Mouse (Mus musculus) forebrain, postnatal 0 days (tissue): Measurements from ENCODE around the gene Snx27. TPM values are rescaled to one million over a fixed set of nuclear protein-coding genes. Genes with fewer than 3 reads are reported as not detected.
A peak's percentile ranks its signal among the peaks of the same experiment; 100 is the strongest.

Source experiments
- ATAC-seq: fragments of 200-750 bp; cut with Nextera tagmentation; 2 replicates; pipeline ENCODE4 v1.8.0; 2017; ENCODE audit warnings: mild to moderate bottlenecking, moderate library complexity
- DNase-seq: peaks from one replicate; pipeline ENCODE4 v3.0.0-alpha.2; 2015
- H3K27ac ChIP-seq: fragments of 300-500 bp; sonication (generic); 2 replicates; pipeline ENCODE4 v1.5.1; 2014; ENCODE audit warnings: low read depth, mild to moderate bottlenecking, antibody characterized with exemption, low read length, moderate library complexity, mixed read lengths
- H3K27me3 ChIP-seq: fragments of 300-500 bp; sonication (generic); 2 replicates; pipeline ENCODE4 v1.6.1; 2014; ENCODE audit warnings: mild to moderate bottlenecking, low read length, mixed read lengths; ENCODE audit not compliant: insufficient read depth
- H3K36me3 ChIP-seq: fragments of 300-500 bp; sonication (generic); 2 replicates; pipeline ENCODE4 v1.6.1; 2014; ENCODE audit warnings: mild to moderate bottlenecking, moderate library complexity; ENCODE audit not compliant: insufficient read depth
- H3K4me1 ChIP-seq: fragments of 300-500 bp; sonication (generic); 2 replicates; pipeline ENCODE4 v1.6.1; 2014; ENCODE audit warnings: antibody characterized with exemption; ENCODE audit not compliant: insufficient read depth
- H3K4me2 ChIP-seq: fragments of 300-500 bp; sonication (generic); 2 replicates; pipeline ENCODE4 v1.6.1; 2014; ENCODE audit warnings: low read depth, mild to moderate bottlenecking, moderate library complexity
- H3K4me3 ChIP-seq: fragments of 300-500 bp; sonication (generic); 2 replicates; pipeline ENCODE4 v1.5.1; 2014; ENCODE audit warnings: low read depth, low read length, mixed read lengths
- H3K9ac ChIP-seq: fragments of 300-500 bp; sonication (generic); 2 replicates; pipeline ENCODE4 v1.6.1; 2014; ENCODE audit warnings: mild to moderate bottlenecking
- H3K9me3 ChIP-seq: fragments of 300-500 bp; sonication (generic); 2 replicates; pipeline ENCODE4 v1.6.1; 2016; ENCODE audit warnings: low read length
- CTCF ChIP-seq: sonication (generic); IDR thresholded peaks from 2 replicates; pipeline ENCODE4 v1.5.1; 2016; ENCODE audit warnings: antibody characterized with exemption, control low read depth, low read depth
- WGBS: fragments of 180-500 bp; shearing (Covaris S2); extraction: QIAGEN DNeasy Blood & Tissue Kit; methylation state at CpG from one replicate; pipeline ENCODE4 v1.1.7; 2014; 5-methylcytosine and 5-hydroxymethylcytosine counted together
- polyA plus RNA-seq: library from polyadenylated mRNA; unstranded; fragments of >200 nt; fragmentation: Nextera tagmentation; extraction: Ambion mirVana; gene quantifications from 2 replicates; pipeline ENCODE4 v1.2.1, GENCODE M21; 2015
- total RNA-seq: library from RNA; depleted of rRNA; stranded (reverse); fragments of >200 nt; gene quantifications from 2 replicates; pipeline ENCODE4 v1.2.3, GENCODE M21; 2014; rRNA removed

Gene Snx27
- total and polyA plus RNA-seq, 2 experiments from 2014 or later: 75.2 to 80.0 TPM

GRCm38 (mm10) chr3:94456529-94457000 lies 126.0 kb downstream of the Snx27 start:
- Histone ChIP-seq H3K36me3 (no peaks in the 10 kb centered on the region), H3K9ac (peak overlapping the region; percentile 44), H3K4me1 (no peaks in the 10 kb centered on the region), H3K4me2 (peak overlapping the region; percentile 45), H3K27ac (peak overlapping the region; percentile 64; the same call in 1 of the 2 replicates), H3K27me3 (no peaks in the 10 kb centered on the region), H3K4me3 (peak overlapping the region; percentile 37), H3K9me3 (no peaks in the 10 kb centered on the region)
- TF ChIP-seq CTCF: peak; percentile 90
- DNase-seq: peak; percentile 96
- ATAC-seq: peak; percentile 94
- 1% methylated on average over 12 of the region's 12 CpGs for WGBS

- H3K9me3 ChIP-seq: no peaks in the 10 kb centered on the region
- DNase-seq: no peak
- H3K27ac ChIP-seq: no peak overlapping the region
- H3K27me3 ChIP-seq: no peaks in the 10 kb centered on the region
- no peak overlapping the region for H3K4me2 ChIP-seq
- H3K36me3 ChIP-seq: peaks cover 44% of the 10 kb centered on the region
- H3K9ac ChIP-seq: no peak overlapping the region
- TF ChIP-seq CTCF: no peak
- ATAC-seq: no peak
- H3K4me1 ChIP-seq: no peaks in the 10 kb centered on the region
- H3K4me3 ChIP-seq: no peak overlapping the region
- WGBS: 88% methylated on average over 2 of the region's 2 CpGs
Measured at GRCm38 (mm10) chr3:94449377-94449776, 133.1 kb downstream of the Snx27 start.

Other genes with a start within 250 kb of the Snx27 start
- gene Them5, start 240.6 kb downstream of the Snx27 start, total RNA-seq: not detected in 2 replicates
- gene Them5, start 240.6 kb downstream of the Snx27 start, polyA plus RNA-seq: 0.11 TPM in 1 of 2 replicates, not detected in the other
- gene C2cd4d, start 220.3 kb downstream of the Snx27 start, total RNA-seq: 0.62 and 3.0 TPM in 2 replicates
- gene C2cd4d, start 220.3 kb downstream of the Snx27 start, polyA plus RNA-seq: 1.7 TPM in 2 replicates
- gene Rorc, start 209.9 kb downstream of the Snx27 start, total RNA-seq: 0.29 and 0.46 TPM in 2 replicates
- gene Rorc, start 209.9 kb downstream of the Snx27 start, polyA plus RNA-seq: 0.25 and 0.27 TPM in 2 replicates
- gene Lingo4, start 184.2 kb downstream of the Snx27 start, total RNA-seq: 1.0 TPM in 2 replicates
- gene Lingo4, start 184.2 kb downstream of the Snx27 start, polyA plus RNA-seq: 0.43 and 1.2 TPM in 2 replicates
- gene Tdrkh, start 169.4 kb downstream of the Snx27 start, total RNA-seq: 9.8 and 13.6 TPM in 2 replicates
- 43.8 and 49.2 TPM in 2 replicates for gene Tdrkh, start 169.4 kb downstream of the Snx27 start, polyA plus RNA-seq
- gene Mrpl9, start 139.4 kb downstream of the Snx27 start, total RNA-seq: 66.4 and 71.6 TPM in 2 replicates
- 51.9 and 56.7 TPM in 2 replicates for gene Mrpl9, start 139.4 kb downstream of the Snx27 start, polyA plus RNA-seq
- not detected in 2 replicates for gene Oaz3, start 138.8 kb downstream of the Snx27 start, total RNA-seq
- 0.34 and 0.85 TPM in 2 replicates for gene Oaz3, start 138.8 kb downstream of the Snx27 start, polyA plus RNA-seq
- 223 and 278 TPM in 2 replicates for gene Celf3, start 104.4 kb downstream of the Snx27 start, total RNA-seq
- gene Celf3, start 104.4 kb downstream of the Snx27 start, polyA plus RNA-seq: 247 and 295 TPM in 2 replicates
- gene Riiad1, start 102.4 kb downstream of the Snx27 start, total RNA-seq: 7.3 and 14.2 TPM in 2 replicates
- gene Riiad1, start 102.4 kb downstream of the Snx27 start, polyA plus RNA-seq: 24.7 and 27.1 TPM in 2 replicates
- gene Gm10972, start 60.4 kb upstream of the Snx27 start, total RNA-seq: not detected in 2 replicates
- not detected in 2 replicates for gene Gm10972, start 60.4 kb upstream of the Snx27 start, polyA plus RNA-seq
- 6.5 and 7.6 TPM in 2 replicates for gene Tuft1, start 76.2 kb upstream of the Snx27 start, total RNA-seq
- gene Tuft1, start 76.2 kb upstream of the Snx27 start, polyA plus RNA-seq: 4.0 and 5.7 TPM in 2 replicates
- gene Selenbp2, start 110.8 kb upstream of the Snx27 start, total RNA-seq: 0.62 and 1.2 TPM in 2 replicates
- 0.52 TPM in 1 of 2 replicates, not detected in the other for gene Selenbp2, start 110.8 kb upstream of the Snx27 start, polyA plus RNA-seq
- 6.0 and 7.2 TPM in 2 replicates for gene Cgn, start 203.8 kb upstream of the Snx27 start, total RNA-seq
- gene Cgn, start 203.8 kb upstream of the Snx27 start, polyA plus RNA-seq: 3.3 and 6.0 TPM in 2 replicates